Mouse (Mus musculus) hindbrain, postnatal 0 days (tissue): Measurements from ENCODE around the gene Pitpnm3. TPM values are rescaled to one million over a fixed set of nuclear protein-coding genes. Genes with fewer than 3 reads are reported as not detected.

Experiments
- ATAC-seq: fragments of 200-750 bp; cut with Nextera tagmentation; 2 replicates; pipeline ENCODE4 v1.8.0; 2017; ENCODE audit warnings: mild to moderate bottlenecking, moderate TSS enrichment, moderate library complexity
- DNase-seq: peaks from one replicate; pipeline ENCODE4 v3.0.0-alpha.2; 2015; ENCODE audit warnings: low spot score
- H3K27ac ChIP-seq: fragments of 300-500 bp; sonication (generic); 2 replicates; pipeline ENCODE4 v1.5.1; 2014; ENCODE audit warnings: mild to moderate bottlenecking
- H3K27me3 ChIP-seq: fragments of 300-500 bp; sonication (generic); 2 replicates; pipeline ENCODE4 v1.6.1; 2014; ENCODE audit warnings: low read length, mixed read lengths; ENCODE audit not compliant: insufficient read depth
- H3K36me3 ChIP-seq: fragments of 300-500 bp; sonication (generic); 2 replicates; pipeline ENCODE4 v1.6.1; 2014; ENCODE audit warnings: low read length, mixed read lengths; ENCODE audit not compliant: insufficient read depth
- H3K4me1 ChIP-seq: fragments of 300-500 bp; sonication (generic); 2 replicates; pipeline ENCODE4 v1.6.1; 2014; ENCODE audit warnings: antibody characterized with exemption, low read length, mixed read lengths; ENCODE audit not compliant: insufficient read depth
- H3K4me2 ChIP-seq: fragments of 300-500 bp; sonication (generic); 2 replicates; pipeline ENCODE4 v1.6.1; 2014; ENCODE audit warnings: low read depth, mild to moderate bottlenecking, low read length, moderate library complexity, mixed read lengths
- H3K4me3 ChIP-seq: fragments of 300-500 bp; sonication (generic); 2 replicates; pipeline ENCODE4 v1.5.1; 2014; ENCODE audit warnings: low read length
- H3K9ac ChIP-seq: fragments of 300-500 bp; sonication (generic); replicated peaks from 2 replicates; pipeline ENCODE4 v1.6.1; 2014; ENCODE audit warnings: mild to moderate bottlenecking, low read length, moderate library complexity, mixed read lengths
- H3K9me3 ChIP-seq: fragments of 300-500 bp; sonication (generic); 2 replicates; pipeline ENCODE4 v1.6.1; 2016; ENCODE audit warnings: low read length, mixed read lengths
- CTCF ChIP-seq: IDR thresholded peaks from 2 replicates; pipeline ENCODE4 v1.5.1; 2016; ENCODE audit warnings: antibody characterized with exemption, control low read depth, low read depth
- WGBS: fragments of 180-500 bp; shearing (Covaris S2); extraction: QIAGEN DNeasy Blood & Tissue Kit; methylation state at CpG from one replicate; pipeline ENCODE4 v1.1.7; 2014; 5-methylcytosine and 5-hydroxymethylcytosine counted together
- polyA plus RNA-seq: library from polyadenylated mRNA; unstranded; fragments of >200 nt; fragmentation: Nextera tagmentation; extraction: Ambion mirVana; gene quantifications from 2 replicates; pipeline ENCODE4 v1.2.1, GENCODE M21; 2015
- total RNA-seq: library from RNA; depleted of rRNA; stranded (reverse); fragments of >200 nt; gene quantifications from 2 replicates; pipeline ENCODE4 v1.2.3, GENCODE M21; 2014

Gene Pitpnm3
- total and polyA plus RNA-seq, 2 experiments from 2014 or later: 6.1 to 26.3 TPM

GRCm38 (mm10) chr11:72039599-72040386 is 95.8 kb downstream of the Pitpnm3 start:
- 17% methylated on average over 16 of the region's 16 CpGs for WGBS
- H3K4me1 ChIP-seq: peaks cover 20% of the 10 kb centered on the region
- no peaks in the 10 kb centered on the region for H3K36me3 ChIP-seq
- ATAC-seq: peak; percentile 25
- peak overlapping the region; percentile 43; the same call in 1 of the 2 replicates for H3K9ac ChIP-seq
- H3K27ac ChIP-seq: peak overlapping the region; percentile 45
- H3K4me3 ChIP-seq: peak overlapping the region; percentile 6; the same call in 1 of the 2 replicates
- H3K27me3 ChIP-seq: no peaks in the 10 kb centered on the region
- H3K9me3 ChIP-seq: no peaks in the 10 kb centered on the region
- peak; percentile 69 for DNase-seq
- peak overlapping the region; percentile 43 for H3K4me2 ChIP-seq
- TF ChIP-seq CTCF: no peak

DNA sequence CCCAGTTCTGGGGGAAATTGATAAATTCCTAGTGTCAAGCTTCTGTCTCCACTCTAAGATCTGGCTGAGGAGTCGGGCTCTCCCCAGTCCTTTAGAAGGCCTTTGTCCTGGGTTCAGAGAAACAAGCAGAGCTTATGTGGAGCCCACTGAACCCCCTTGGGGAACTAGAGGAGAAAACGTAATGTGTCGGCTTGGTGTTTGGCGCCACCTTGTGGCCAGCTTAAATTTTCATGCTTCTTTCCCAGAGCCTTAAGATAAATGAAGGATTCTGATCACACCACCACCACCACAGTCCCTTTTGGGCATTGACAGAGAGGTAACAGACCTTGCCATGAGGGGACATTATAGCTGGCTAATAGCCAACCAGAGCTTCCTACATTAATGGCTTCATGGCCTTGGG is 97.6 kb downstream of the Pitpnm3 start:
- no peak overlapping the region for H3K9ac ChIP-seq
- no peak overlapping the region for H3K4me3 ChIP-seq
- 0% methylated on average over 4 of the region's 4 CpGs for WGBS
- no peaks in the 10 kb centered on the region for H3K9me3 ChIP-seq
- DNase-seq (peak; percentile 95), ATAC-seq (no peak)
- no peaks in the 10 kb centered on the region for H3K27me3 ChIP-seq
- no peaks in the 10 kb centered on the region for H3K36me3 ChIP-seq
- no peak overlapping the region for H3K27ac ChIP-seq
- H3K4me2 ChIP-seq: no peak overlapping the region
- peak; percentile 91 for TF ChIP-seq CTCF
- peaks cover 14% of the 10 kb centered on the region for H3K4me1 ChIP-seq

GRCm38 (mm10) chr11:72037409-72037808 is 98.2 kb downstream of the Pitpnm3 start, which contains the start of gene Aipl1:
TSS of gene Aipl1 (minus strand) at chr11:72037509.
- Histone ChIP-seq H3K9ac (no peak within 1 kb of the TSS), H3K27me3 (no peaks in the 10 kb centered on the region), H3K36me3 (no peaks in the 10 kb centered on the region), H3K4me2 (no peak within 1 kb of the TSS), H3K4me3 (no peak within 1 kb of the TSS), H3K9me3 (no peaks in the 10 kb centered on the region), H3K4me1 (peaks cover 9% of the 10 kb centered on the region), H3K27ac (no peak within 1 kb of the TSS)
- WGBS: 69% methylated on average over 4 of the region's 4 CpGs
- no peak for TF ChIP-seq CTCF
- DNase-seq (no peak), ATAC-seq (no peak)

GRCm38 (mm10) chr11:72032589-72032988 is 103.0 kb downstream of the Pitpnm3 start:
- no peaks in the 10 kb centered on the region for H3K9me3 ChIP-seq
- H3K27me3 ChIP-seq: no peaks in the 10 kb centered on the region
- no peak for TF ChIP-seq CTCF
- WGBS: 96% methylated on average over 3 of the region's 3 CpGs
- no peak overlapping the region for H3K27ac ChIP-seq
- no peak overlapping the region for H3K4me2 ChIP-seq
- no peaks in the 10 kb centered on the region for H3K36me3 ChIP-seq
- H3K4me3 ChIP-seq: no peak overlapping the region
- no peak overlapping the region for H3K9ac ChIP-seq
- no peak for DNase-seq
- no peak for ATAC-seq
- no peaks in the 10 kb centered on the region for H3K4me1 ChIP-seq

DNA sequence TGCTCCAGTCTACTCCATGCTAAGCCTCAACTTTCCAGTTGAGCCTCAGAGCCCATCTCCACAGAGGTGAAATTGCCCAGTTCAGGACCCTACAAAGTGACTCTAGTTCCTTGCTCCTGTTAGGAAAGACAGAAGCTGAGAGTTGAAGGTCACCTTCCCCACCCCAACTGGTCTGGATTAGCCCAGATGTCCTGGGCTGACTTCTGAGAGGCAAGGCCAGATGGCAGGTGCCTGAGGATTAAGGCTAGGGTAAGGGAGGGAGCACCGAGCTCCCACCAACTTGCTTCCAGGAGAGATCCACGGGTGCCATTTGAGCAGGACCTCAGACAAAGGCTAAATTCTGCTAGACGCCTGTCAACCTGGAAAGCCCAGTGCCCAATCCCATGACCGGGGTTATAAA is 103.5 kb downstream of the Pitpnm3 start:
- no peak overlapping the region for H3K9ac ChIP-seq
- no peaks in the 10 kb centered on the region for H3K27me3 ChIP-seq
- no peak for TF ChIP-seq CTCF
- H3K36me3 ChIP-seq: no peaks in the 10 kb centered on the region
- H3K4me2 ChIP-seq: no peak overlapping the region
- H3K4me1 ChIP-seq: no peaks in the 10 kb centered on the region
- no peak overlapping the region for H3K27ac ChIP-seq
- H3K9me3 ChIP-seq: no peaks in the 10 kb centered on the region
- no peak for DNase-seq
- H3K4me3 ChIP-seq: no peak overlapping the region
- 75% methylated on average over 4 of the region's 4 CpGs for WGBS
- no peak for ATAC-seq

DNA sequence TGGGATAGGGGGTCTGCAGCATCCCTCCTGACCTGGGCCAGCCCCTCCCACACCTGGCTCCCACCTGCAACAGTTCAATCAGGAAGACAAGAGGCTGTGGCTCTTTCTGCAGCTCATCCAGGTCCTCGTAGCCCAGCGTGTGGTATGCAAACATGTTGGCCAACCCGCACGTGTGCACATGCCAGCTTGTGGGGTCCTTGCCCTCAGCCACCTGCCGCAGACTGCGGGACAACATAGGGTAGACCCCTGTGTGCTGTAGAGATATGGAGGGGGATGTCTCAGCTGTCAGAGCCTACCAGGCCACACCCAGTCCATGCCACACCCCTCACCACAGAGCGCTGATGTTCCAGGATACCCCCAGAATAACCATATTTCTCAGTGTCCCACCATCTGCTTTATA is 104.2 kb downstream of the Pitpnm3 start:
- Histone ChIP-seq H3K27me3 (no peaks in the 10 kb centered on the region), H3K9me3 (no peaks in the 10 kb centered on the region), H3K4me3 (no peak overlapping the region), H3K4me2 (no peak overlapping the region), H3K27ac (no peak overlapping the region), H3K36me3 (no peaks in the 10 kb centered on the region), H3K4me1 (no peaks in the 10 kb centered on the region), H3K9ac (no peak overlapping the region)
- DNase-seq (no peak), ATAC-seq (no peak)
- 91% methylated on average over 7 of the region's 7 CpGs for WGBS
- no peak for TF ChIP-seq CTCF

DNA sequence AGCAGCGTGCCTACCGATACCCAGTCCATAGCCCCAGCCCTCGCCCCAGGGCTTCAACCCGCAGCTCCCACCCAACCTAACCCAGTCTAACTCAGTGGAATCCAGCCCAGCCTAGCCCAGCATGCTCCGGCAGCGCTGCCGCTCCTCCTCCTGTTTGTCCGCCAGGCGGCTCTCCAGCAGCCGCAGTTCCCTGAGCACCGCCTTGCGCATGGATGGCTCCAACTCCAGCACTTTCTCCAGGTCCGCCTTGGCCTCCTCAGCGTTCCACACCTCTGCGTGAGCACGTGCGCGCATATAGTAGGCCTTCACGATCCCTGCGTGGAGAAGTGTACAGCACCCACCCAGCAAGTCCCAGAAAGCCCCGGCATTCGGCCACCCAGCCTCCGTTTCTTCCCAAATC is 106.4 kb downstream of the Pitpnm3 start:
- no peaks in the 10 kb centered on the region for H3K9me3 ChIP-seq
- no peak overlapping the region for H3K9ac ChIP-seq
- H3K4me2 ChIP-seq: no peak overlapping the region
- peak; percentile 87 for TF ChIP-seq CTCF
- DNase-seq (peak; percentile 70), ATAC-seq (no peak)
- H3K27ac ChIP-seq: no peak overlapping the region
- WGBS: 22% methylated on average over 23 of the region's 23 CpGs
- no peaks in the 10 kb centered on the region for H3K27me3 ChIP-seq
- no peaks in the 10 kb centered on the region for H3K36me3 ChIP-seq
- no peaks in the 10 kb centered on the region; the same call in 1 of the 2 replicates for H3K4me1 ChIP-seq
- no peak overlapping the region for H3K4me3 ChIP-seq
